Mouse (Mus musculus): ENCODE results near the gene B3gnt3. TPM values are rescaled to one million over a fixed set of nuclear protein-coding genes. Genes with fewer than 3 reads are reported as not detected.

The B3gnt3 gene
- polyA plus RNA-seq, 1 experiment from 2014 or later = 0.72 TPM

DNA sequence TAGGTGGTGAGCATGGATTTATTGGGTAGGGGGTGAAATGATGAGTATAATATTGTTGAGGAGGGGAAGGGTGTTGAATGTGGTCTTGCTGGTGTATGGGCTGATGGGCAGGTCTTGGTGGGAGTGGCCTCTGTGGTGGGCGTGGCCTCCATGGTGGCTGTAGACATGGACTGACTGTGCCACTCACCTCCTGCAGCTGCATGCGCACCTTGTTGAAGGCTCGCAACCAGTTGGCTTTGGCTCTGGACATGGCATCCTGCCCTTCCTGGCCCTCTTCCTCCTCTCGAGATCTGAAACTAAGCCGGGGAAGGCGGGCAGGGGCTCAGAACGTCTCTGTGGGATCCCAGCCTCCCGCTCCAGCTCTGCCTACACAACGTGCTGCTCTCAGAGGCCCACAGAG, 43.8 kb downstream of the B3gnt3 start:
- no peak for DNase-seq (ENCODE audit: low spot score)
- 19% methylated on average over 9 of the region's 9 CpGs for WGBS
- Histone ChIP-seq H3K36me3 (replicated peaks) (no peaks in the 10 kb centered on the region), H3K9me3 (no peaks in the 10 kb centered on the region), H3K27ac (replicated peaks) (no peak overlapping the region), H3K4me1 (peaks cover 12% of the 10 kb centered on the region), H3K27me3 (replicated peaks; ENCODE audit: low read depth, poor library complexity, severe bottlenecking) (peaks cover 98% of the 10 kb centered on the region), H3K4me3 (no peak overlapping the region)

DNA sequence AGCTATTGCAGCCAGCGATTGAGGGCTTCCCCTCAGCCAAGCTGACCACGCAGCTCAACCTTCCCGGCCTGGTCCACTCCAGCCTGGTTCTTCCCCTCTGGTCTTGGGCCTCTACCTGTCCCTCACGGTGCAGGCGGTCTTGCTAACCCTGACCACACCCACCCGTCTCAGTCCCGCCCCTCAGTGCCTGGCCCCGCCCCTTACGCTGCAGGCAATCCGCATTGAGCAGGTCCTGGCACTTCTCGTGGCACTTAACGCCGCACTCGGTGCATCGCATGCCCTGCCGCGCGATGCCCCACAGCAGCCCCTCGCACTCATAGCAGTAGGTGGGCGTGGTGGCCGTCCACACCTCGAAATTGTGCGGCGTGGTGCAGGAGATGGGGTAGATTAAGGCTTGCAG, 47.0 kb downstream of the B3gnt3 start:
- no peak overlapping the region for H3K27ac ChIP-seq (replicated peaks)
- H3K27me3 ChIP-seq (replicated peaks; ENCODE audit: low read depth, poor library complexity, severe bottlenecking) = peaks cover 88% of the 10 kb centered on the region
- WGBS = 1% methylated on average over 24 of the region's 24 CpGs

DNA sequence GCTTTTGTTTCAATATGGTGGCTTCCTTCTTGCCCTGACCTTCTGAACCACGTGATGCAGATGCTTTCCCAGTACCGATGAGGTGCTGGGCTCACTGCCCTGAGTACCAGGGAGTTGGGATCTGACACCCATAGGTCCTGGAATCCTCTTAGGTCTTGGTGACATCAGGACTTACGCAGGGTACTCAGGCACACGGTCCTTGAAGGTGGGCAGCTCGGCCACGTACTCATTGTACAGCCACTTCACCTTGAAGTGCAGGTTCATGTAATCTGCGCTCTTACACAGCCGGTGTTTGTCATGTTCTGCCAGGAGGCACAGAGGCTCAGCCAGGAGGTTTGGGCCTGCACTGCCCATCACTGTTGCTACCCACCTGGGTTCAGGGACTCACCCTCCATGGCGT, 56.1 kb downstream of the B3gnt3 start:
- Histone ChIP-seq H3K27me3 (replicated peaks; ENCODE audit: low read depth, poor library complexity, severe bottlenecking) (peaks cover 15% of the 10 kb centered on the region), H3K4me1 (no peaks in the 10 kb centered on the region), H3K4me3 (no peak overlapping the region), H3K27ac (replicated peaks) (no peak overlapping the region), H3K9me3 (0 out of 2 replicates have a peak, but pooled peaks cover 2% of the 10 kb centered on the region), H3K36me3 (replicated peaks) (no peaks in the 10 kb centered on the region)
- 85% methylated on average over 9 of the region's 9 CpGs for WGBS
- DNase-seq (ENCODE audit: low spot score) = no peak

More for the DNA sequence above, 47.0 kb downstream of the B3gnt3 start:
- Histone ChIP-seq H3K4me3 (peak overlapping the region; percentile 44), H3K4me1 (peaks cover 12% of the 10 kb centered on the region), H3K9me3 (0 out of 2 replicates have a peak, but pooled peaks cover 2% of the 10 kb centered on the region), H3K36me3 (replicated peaks) (no peaks in the 10 kb centered on the region)
- peak; percentile 66 for DNase-seq (ENCODE audit: low spot score)

Other genes with a start within 250 kb of the B3gnt3 start
- gene Abhd8, start 238.1 kb downstream of the B3gnt3 start, polyA plus RNA-seq (2016; fragmentation: Nextera tagmentation; extraction: Ambion mirVana) = 66.4 and 69.4 TPM in 2 replicates
- gene Mrpl34, start 236.8 kb downstream of the B3gnt3 start, polyA plus RNA-seq (2016; fragmentation: Nextera tagmentation; extraction: Ambion mirVana) = 223 and 236 TPM in 2 replicates
- 131 and 134 TPM in 2 replicates for gene Dda1, start 232.6 kb downstream of the B3gnt3 start, polyA plus RNA-seq (2016; fragmentation: Nextera tagmentation; extraction: Ambion mirVana)
- 2.4 and 3.2 TPM in 2 replicates for gene Ano8, start 215.8 kb downstream of the B3gnt3 start, polyA plus RNA-seq (2016; fragmentation: Nextera tagmentation; extraction: Ambion mirVana)
- 24.5 and 25.3 TPM in 2 replicates for gene Gtpbp3, start 213.7 kb downstream of the B3gnt3 start, polyA plus RNA-seq (2016; fragmentation: Nextera tagmentation; extraction: Ambion mirVana)
- 58.0 and 59.2 TPM in 2 replicates for gene Plvap, start 190.0 kb downstream of the B3gnt3 start, polyA plus RNA-seq (2016; fragmentation: Nextera tagmentation; extraction: Ambion mirVana)
- 0.12 and 0.26 TPM in 2 replicates for gene Ccdc194, start 176.1 kb downstream of the B3gnt3 start, polyA plus RNA-seq (2016; fragmentation: Nextera tagmentation; extraction: Ambion mirVana)
- gene Bst2, start 164.3 kb downstream of the B3gnt3 start, polyA plus RNA-seq (2016; fragmentation: Nextera tagmentation; extraction: Ambion mirVana) = 5.8 and 7.2 TPM in 2 replicates
- 76.9 and 80.7 TPM in 2 replicates for gene Mvb12a, start 158.9 kb downstream of the B3gnt3 start, polyA plus RNA-seq (2016; fragmentation: Nextera tagmentation; extraction: Ambion mirVana)
- gene Tmem221, start 142.9 kb downstream of the B3gnt3 start, polyA plus RNA-seq (2016; fragmentation: Nextera tagmentation; extraction: Ambion mirVana) = 0.52 and 0.54 TPM in 2 replicates
- 0.15 TPM in 1 of 2 replicates, not detected in the other for gene Nxnl1, start 135.2 kb downstream of the B3gnt3 start, polyA plus RNA-seq (2016; fragmentation: Nextera tagmentation; extraction: Ambion mirVana)
- 21.8 and 30.7 TPM in 2 replicates for gene Slc27a1, start 132.9 kb downstream of the B3gnt3 start, polyA plus RNA-seq (2016; fragmentation: Nextera tagmentation; extraction: Ambion mirVana)
- 249 and 260 TPM in 2 replicates for gene Pgls, start 109.6 kb downstream of the B3gnt3 start, polyA plus RNA-seq (2016; fragmentation: Nextera tagmentation; extraction: Ambion mirVana)
- gene Fam129c, start 104.1 kb downstream of the B3gnt3 start, polyA plus RNA-seq (2016; fragmentation: Nextera tagmentation; extraction: Ambion mirVana) = 4.8 and 5.0 TPM in 2 replicates
- 52.1 and 53.7 TPM in 2 replicates for gene Colgalt1, start 90.8 kb downstream of the B3gnt3 start, polyA plus RNA-seq (2016; fragmentation: Nextera tagmentation; extraction: Ambion mirVana)
- 2.2 TPM in 2 replicates for gene Unc13a, start 30.0 kb downstream of the B3gnt3 start, polyA plus RNA-seq (2016; fragmentation: Nextera tagmentation; extraction: Ambion mirVana)
- gene Jak3, start 25.5 kb downstream of the B3gnt3 start, polyA plus RNA-seq (2016; fragmentation: Nextera tagmentation; extraction: Ambion mirVana) = 3.6 and 4.0 TPM in 2 replicates
- 0.55 TPM in 1 of 2 replicates, not detected in the other for gene Insl3, start 12.6 kb downstream of the B3gnt3 start, polyA plus RNA-seq (2016; fragmentation: Nextera tagmentation; extraction: Ambion mirVana)
- 6.0 and 7.9 TPM in 2 replicates for gene Fcho1, start 23.9 kb upstream of the B3gnt3 start, polyA plus RNA-seq (2016; fragmentation: Nextera tagmentation; extraction: Ambion mirVana)
- gene Zfp709, start 180.2 kb upstream of the B3gnt3 start, polyA plus RNA-seq (2016; fragmentation: Nextera tagmentation; extraction: Ambion mirVana) = 4.6 and 5.5 TPM in 2 replicates
- 8.4 TPM in 2 replicates for gene Zfp882, start 206.8 kb upstream of the B3gnt3 start, polyA plus RNA-seq (2016; fragmentation: Nextera tagmentation; extraction: Ambion mirVana)
- gene Zfp617, start 206.8 kb upstream of the B3gnt3 start, polyA plus RNA-seq (2016; fragmentation: Nextera tagmentation; extraction: Ambion mirVana) = 33.0 and 33.1 TPM in 2 replicates
- 27.3 and 27.7 TPM in 2 replicates for gene Zfp961, start 249.2 kb upstream of the B3gnt3 start, polyA plus RNA-seq (2016; fragmentation: Nextera tagmentation; extraction: Ambion mirVana)